Mouse (Mus musculus) MEL (cell line): Measurements from ENCODE around the gene Il17a. TPM values are rescaled to one million over a fixed set of nuclear protein-coding genes. Genes with fewer than 3 reads are reported as not detected.

Source experiments
- DNase-seq: peaks from one replicate; pipeline ENCODE4 v3.0.0; 2011; ENCODE audit warnings: low read depth, low spot score
- H3K27ac ChIP-seq: 2 replicates; pipeline ENCODE4 v1.5.1; 2012; ENCODE audit warnings: low read depth, mild to moderate bottlenecking, control low read depth, low read length, moderate library complexity; ENCODE audit not compliant: control insufficient read depth
- H3K27me3 ChIP-seq, 2 experiments: fragments of 150-350 bp in 1 of 2; sonication (generic) in 1 of 2; 2 replicates each; pipeline ENCODE4 v1.6.1; 2012; ENCODE audit warnings: low read length in 2 of 2, mild to moderate bottlenecking in 2 of 2, improper control_type of control experiment in 1 of 2, moderate library complexity in 1 of 2; ENCODE audit not compliant: insufficient read depth in 2 of 2, control insufficient read depth in 1 of 2
- H3K36me3 ChIP-seq, 2 experiments: 2 replicates each; pipeline ENCODE4 v1.6.1; 2012 to 2014; ENCODE audit warnings: low read length in 2 of 2, improper control_type of control experiment in 1 of 2, inconsistent platforms in 1 of 2, mild to moderate bottlenecking in 1 of 2; ENCODE audit not compliant: insufficient read depth in 2 of 2, control insufficient read depth in 1 of 2
- H3K4me1 ChIP-seq, 2 experiments: fragments of 150-350 bp in 1 of 2; sonication (generic) in 1 of 2; 2 replicates each; pipeline ENCODE4 v1.6.1; 2012; ENCODE audit warnings: low read length in 2 of 2, improper control_type of control experiment in 1 of 2, mild to moderate bottlenecking in 1 of 2; ENCODE audit not compliant: insufficient read depth in 2 of 2, control insufficient read depth in 1 of 2
- H3K4me3 ChIP-seq, 2 experiments: fragments of 150-350 bp in 1 of 2; sonication (generic) in 1 of 2; 2 replicates each; pipeline ENCODE4 v1.5.1; 2012; ENCODE audit warnings: low read depth in 2 of 2, low read length in 2 of 2, mild to moderate bottlenecking in 2 of 2, moderate library complexity in 2 of 2, control low read depth in 1 of 2, improper control_type of control experiment in 1 of 2; ENCODE audit not compliant: control insufficient read depth in 1 of 2, insufficient read depth in 1 of 2
- H3K79me2 ChIP-seq: 2 replicates; pipeline ENCODE4 v1.6.1; 2012; ENCODE audit warnings: mild to moderate bottlenecking, low read length, moderate library complexity; ENCODE audit not compliant: control insufficient read depth, poor library complexity, insufficient read depth
- H3K9ac ChIP-seq: 2 replicates; pipeline ENCODE4 v1.6.1; 2012; ENCODE audit warnings: low read depth, mild to moderate bottlenecking, control low read depth, low read length, moderate library complexity; ENCODE audit not compliant: control insufficient read depth, poor library complexity, severe bottlenecking
- H3K9me3 ChIP-seq: fragments of 150-350 bp; sonication (generic); replicated peaks from 2 replicates; pipeline ENCODE4 v1.6.1; 2012; ENCODE audit warnings: mild to moderate bottlenecking, low read length, improper control_type of control experiment, moderate library complexity; ENCODE audit not compliant: insufficient read depth
- BHLHE40 ChIP-seq: IDR thresholded peaks from 2 replicates; pipeline ENCODE4 v1.6.1; 2012; ENCODE audit warnings: low read depth, mild to moderate bottlenecking, inconsistent platforms, low read length, improper control_type of control experiment, borderline replicate concordance
- CHD1 ChIP-seq: IDR thresholded peaks from 2 replicates; pipeline ENCODE4 v1.6.1; 2012; ENCODE audit warnings: low read depth, mild to moderate bottlenecking, inconsistent platforms, low read length, improper control_type of control experiment
- CHD2 ChIP-seq: IDR thresholded peaks from 2 replicates; pipeline ENCODE4 v1.6.1; 2011; ENCODE audit warnings: low read length, improper control_type of control experiment
- CTCF ChIP-seq, 3 experiments: IDR thresholded peaks in 2 of 3; conservative IDR thresholded peaks in 1 of 3; 2 replicates each; pipeline ENCODE4 v1.5.1; 2011 to 2012; ENCODE audit warnings: low read length in 3 of 3, low read depth in 2 of 3, mild to moderate bottlenecking in 2 of 3, improper control_type of control experiment in 1 of 3, inconsistent platforms in 1 of 3, mixed read lengths in 1 of 3, moderate library complexity in 1 of 3; ENCODE audit not compliant: control insufficient read depth in 1 of 3, insufficient read depth in 1 of 3, poor library complexity in 1 of 3, severe bottlenecking in 1 of 3
- EP300 ChIP-seq, 2 experiments: IDR thresholded peaks; 2 replicates each; pipeline ENCODE4 v1.6.1; 2011; ENCODE audit warnings: improper control_type of control experiment in 2 of 2, low read length in 2 of 2, low read depth in 1 of 2, mild to moderate bottlenecking in 1 of 2
- ETS1 ChIP-seq: IDR thresholded peaks from 2 replicates; pipeline ENCODE4 v1.6.1; 2012; ENCODE audit warnings: low read depth, mild to moderate bottlenecking, inconsistent platforms, low read length, improper control_type of control experiment, moderate library complexity
- JUND ChIP-seq: IDR thresholded peaks from 2 replicates; pipeline ENCODE4 v1.6.1; 2011; ENCODE audit warnings: low read depth, mild to moderate bottlenecking, improper control_type of control experiment, low read length
- MAFK ChIP-seq: IDR thresholded peaks from 2 replicates; pipeline ENCODE4 v1.6.1; 2011; ENCODE audit warnings: low read depth, mild to moderate bottlenecking, low read length, improper control_type of control experiment, borderline replicate concordance
- MAX ChIP-seq: IDR thresholded peaks from 2 replicates; pipeline ENCODE4 v1.6.1; 2011; ENCODE audit warnings: low read length, improper control_type of control experiment
- MAZ ChIP-seq: IDR thresholded peaks from 2 replicates; pipeline ENCODE4 v1.6.1; 2012; ENCODE audit warnings: low read depth, mild to moderate bottlenecking, inconsistent platforms, low read length, improper control_type of control experiment
- MXI1 ChIP-seq: IDR thresholded peaks from 2 replicates; pipeline ENCODE4 v1.6.1; 2011; ENCODE audit warnings: mild to moderate bottlenecking, low read depth, low read length, improper control_type of control experiment
- MYC ChIP-seq: IDR thresholded peaks from 2 replicates; pipeline ENCODE4 v1.6.1; 2011; ENCODE audit warnings: low read depth, mild to moderate bottlenecking, low read length, improper control_type of control experiment, moderate library complexity
- NELFE ChIP-seq: IDR thresholded peaks from 2 replicates; pipeline ENCODE4 v1.6.1; 2011; ENCODE audit warnings: low read depth, low read length, improper control_type of control experiment
- NRF1 ChIP-seq: IDR thresholded peaks from 2 replicates; pipeline ENCODE4 v1.6.1; 2014; ENCODE audit warnings: low read depth, mild to moderate bottlenecking, inconsistent platforms, low read length, improper control_type of control experiment, moderate library complexity; ENCODE audit not compliant: poor library complexity, insufficient read depth, severe bottlenecking
- POLR2AphosphoS5 ChIP-seq: IDR thresholded peaks from 2 replicates; pipeline ENCODE4 v1.6.1; 2012; ENCODE audit warnings: low read depth, borderline replicate concordance, mild to moderate bottlenecking, inconsistent platforms, low read length, moderate library complexity, mixed read lengths
- RCOR1 ChIP-seq: IDR thresholded peaks from 2 replicates; pipeline ENCODE4 v1.6.1; 2012; ENCODE audit warnings: low read depth, mild to moderate bottlenecking, inconsistent platforms, low read length, improper control_type of control experiment
- SMC3 ChIP-seq: IDR thresholded peaks from 2 replicates; pipeline ENCODE4 v1.6.1; 2011; ENCODE audit warnings: low read depth, low read length, improper control_type of control experiment
- TAL1 ChIP-seq: IDR thresholded peaks from 2 replicates; pipeline ENCODE4 v1.6.1; 2012; ENCODE audit warnings: mild to moderate bottlenecking, inconsistent platforms, low read length, moderate library complexity, mixed read lengths
- TBP ChIP-seq: IDR thresholded peaks from 2 replicates; pipeline ENCODE4 v1.8.0; 2011; ENCODE audit warnings: low read depth, low read length, improper control_type of control experiment
- TCF12 ChIP-seq: IDR thresholded peaks from 2 replicates; pipeline ENCODE4 v1.6.1; 2014; ENCODE audit warnings: low read depth, mild to moderate bottlenecking, inconsistent platforms, low read length, improper control_type of control experiment, moderate library complexity
- UBTF ChIP-seq: IDR thresholded peaks from 2 replicates; pipeline ENCODE4 v1.6.1; 2012; ENCODE audit warnings: low read depth, mild to moderate bottlenecking, inconsistent platforms, low read length, improper control_type of control experiment, moderate library complexity, borderline replicate concordance; ENCODE audit not compliant: insufficient read depth
- USF1 ChIP-seq: IDR thresholded peaks from 2 replicates; pipeline ENCODE4 v1.6.1; 2014; ENCODE audit warnings: low read depth, mild to moderate bottlenecking, inconsistent platforms, low read length, improper control_type of control experiment, moderate library complexity
- USF2 ChIP-seq, 2 experiments: IDR thresholded peaks; 2 replicates each; pipeline ENCODE4 v1.6.1; 2011 to 2012; ENCODE audit warnings: improper control_type of control experiment in 2 of 2, low read length in 2 of 2, borderline replicate concordance in 1 of 2, inconsistent platforms in 1 of 2, low read depth in 1 of 2, mild to moderate bottlenecking in 1 of 2; ENCODE audit not compliant: insufficient read depth in 1 of 2
- ZKSCAN1 ChIP-seq: IDR thresholded peaks from 2 replicates; pipeline ENCODE4 v1.6.1; 2012; ENCODE audit warnings: low read depth, mild to moderate bottlenecking, inconsistent platforms, low read length, improper control_type of control experiment, moderate library complexity
- ZMIZ1 ChIP-seq: IDR thresholded peaks from 2 replicates; pipeline ENCODE4 v1.6.1; 2012; ENCODE audit warnings: low read depth, mild to moderate bottlenecking, inconsistent platforms, low read length, improper control_type of control experiment, moderate library complexity
- ZNF384 ChIP-seq: IDR thresholded peaks from 2 replicates; pipeline ENCODE4 v1.6.1; 2012; ENCODE audit warnings: low read depth, mild to moderate bottlenecking, inconsistent platforms, low read length, improper control_type of control experiment
- polyA plus RNA-seq, 2 experiments: library from polyadenylated mRNA; stranded (reverse) in 1 of 2; unstranded in 1 of 2; fragments of >175 nt in 1 of 2; fragments of >200 nt in 1 of 2; gene quantifications; 2 replicates each; pipeline versions ENCODE4 v1.2.1 to v1.2.4; 2012; ENCODE audit warnings: low replicate concordance in 2 of 2, low read depth in 1 of 2; ENCODE audit not compliant: insufficient read length in 2 of 2, insufficient read depth in 1 of 2, missing spikeins in 1 of 2
- total RNA-seq: library from RNA; depleted of rRNA; stranded (reverse); fragments of 300-350 nt; gene quantifications from 2 replicates; pipeline ENCODE4 v1.2.3, GENCODE M21; 2012

Il17a gene
- total and polyA plus RNA-seq, 3 experiments = not detected

- DNase-seq = no peak
- no peaks in the 10 kb centered on the region for H3K27me3 ChIP-seq
- H3K9ac ChIP-seq = no peak overlapping the region
- no peaks in the 10 kb centered on the region for H3K4me1 ChIP-seq
- H3K79me2 ChIP-seq = no peaks in the 10 kb centered on the region
- H3K9me3 ChIP-seq = no peaks in the 10 kb centered on the region
- no peaks in the 10 kb centered on the region for H3K36me3 ChIP-seq
- TF ChIP-seq MAFK = no peak
- TF ChIP-seq ETS1 = no peak
- no peak for TF ChIP-seq JUND
- TF ChIP-seq EP300 (IDR thresholded peaks at IDR 0.05; ENCODE audit: low read depth in 1 of 2, low read length in 2 of 2) = no peak
- no peak for TF ChIP-seq CHD2
- TF ChIP-seq MXI1 = no peak
- no peak for TF ChIP-seq ZKSCAN1
- TF ChIP-seq USF1 = no peak
- TF ChIP-seq MAZ = no peak
- TF ChIP-seq MYC = no peak
- TF ChIP-seq TCF12 = no peak
- TF ChIP-seq MAX = no peak
- TF ChIP-seq RCOR1 = no peak
- TF ChIP-seq ZNF384 = no peak
- TF ChIP-seq USF2 (IDR thresholded peaks at IDR 0.05; ENCODE audit: borderline replicate concordance in 1 of 2, insufficient read depth in 1 of 2, low read depth in 1 of 2, low read length in 2 of 2) = no peak
- no peak for TF ChIP-seq POLR2AphosphoS5
- no peak for TF ChIP-seq TAL1
- no peak for TF ChIP-seq SMC3
- no peak for TF ChIP-seq NRF1
- no peak overlapping the region for H3K27ac ChIP-seq
- no peak overlapping the region for H3K4me3 ChIP-seq
Observed at GRCm38 (mm10) chr1:20757586-20757985, 26.9 kb downstream of the Il17a start.

- no peak for TF ChIP-seq CHD1
- no peak for TF ChIP-seq ZMIZ1
- no peak for TF ChIP-seq MAZ
- TF ChIP-seq SMC3 = no peak
- TF ChIP-seq TAL1 = no peak
- TF ChIP-seq CHD2 = no peak
- no peak for TF ChIP-seq NELFE
- no peak for TF ChIP-seq TBP
- TF ChIP-seq UBTF = no peak
- TF ChIP-seq BHLHE40 = no peak
- no peak for TF ChIP-seq CTCF (IDR thresholded peaks at IDR 0.05 in 2 of 3, conservative IDR thresholded peaks at IDR 0.05 in 1 of 3; ENCODE audit: control insufficient read depth in 1 of 3, insufficient read depth in 1 of 3, low read depth in 2 of 3, low read length in 3 of 3, poor library complexity in 1 of 3, severe bottlenecking in 1 of 3)
- TF ChIP-seq USF2 (IDR thresholded peaks at IDR 0.05; ENCODE audit: borderline replicate concordance in 1 of 2, insufficient read depth in 1 of 2, low read depth in 1 of 2, low read length in 2 of 2) = no peak
- no peak for DNase-seq
- no peaks in the 10 kb centered on the region for H3K36me3 ChIP-seq
Observed at GRCm38 (mm10) chr1:20759799-20760198, 29.1 kb downstream of the Il17a start.

More at GRCm38 (mm10) chr1:20759799-20760198, 29.1 kb downstream of the Il17a start:
- no peaks in the 10 kb centered on the region for H3K79me2 ChIP-seq
- H3K9ac ChIP-seq = no peak overlapping the region
- H3K4me3 ChIP-seq = no peak overlapping the region
- no peaks in the 10 kb centered on the region for H3K4me1 ChIP-seq
- no peak overlapping the region for H3K27ac ChIP-seq
- H3K9me3 ChIP-seq = no peaks in the 10 kb centered on the region
- no peaks in the 10 kb centered on the region for H3K27me3 ChIP-seq
